In genomic region chr1:165192102-165192501, GRCm38 (mm10) we compare ENCODE assay signal across 16 mouse cellular contexts. TPM values are rescaled to one million over a fixed set of nuclear protein-coding genes. Genes with fewer than 3 reads are reported as not detected.
DNase-seq lines count a peak whose midpoint lies in the region; ATAC-seq and TF ChIP-seq lines count a peak whose summit lies in the region.
"Had no signal": no experiment of that assay in that cellular context is flagged by ENCODE, and none has a peak within 500 bp of the region (broad histone marks: within the 10 kb centered on the region; RNA-seq: fewer than 3 reads in every experiment).

No protein-coding gene starts in this region.

- H3K4me2 ChIP-seq in heart, embryonic 14.5 days (ENCODE audit: low read length): peak overlapping the region; percentile 77
- peak overlapping the region; percentile 70; the same call in 1 of the 2 replicates for H3K4me2 ChIP-seq in lung, postnatal 0 days (replicated peaks; ENCODE audit: low read depth, low read length)
- H3K4me2 ChIP-seq: neural tube, embryonic 12.5 days had no signal

- H3K4me3 ChIP-seq in heart, embryonic 14.5 days (ENCODE audit: control insufficient read depth in 1 of 2, insufficient read depth in 1 of 2, low read depth in 1 of 2, low read length in 2 of 2): peak overlapping the region in 1 of 2 experiments; percentile 13; a peak in 2 of 4 replicates
- H3K4me3 ChIP-seq in lung, postnatal 0 days (ENCODE audit: low read depth, low read length): no peak overlapping the region
- H3K4me3 ChIP-seq: embryonic facial prominence, embryonic 13.5 days; neural tube, embryonic 12.5 days had no signal

- H3K9ac ChIP-seq in heart, embryonic 14.5 days (ENCODE audit: low read length): no peak overlapping the region; the same call in 1 of the 2 replicates
- H3K9ac ChIP-seq in lung, postnatal 0 days (replicated peaks; ENCODE audit: low read depth): no peak overlapping the region
- H3K9ac ChIP-seq: embryonic facial prominence, embryonic 13.5 days; liver, embryonic 12.5 days; neural tube, embryonic 12.5 days had no signal

- no peak for TF ChIP-seq CTCF in lung, postnatal 0 days (IDR thresholded peaks at IDR 0.05)

- DNase-seq in heart, postnatal 36 days: no peak
- DNase-seq in lung, postnatal 0 days (ENCODE audit: low spot score): no peak
- no peak for DNase-seq in lung, postnatal 14 days
- peak; percentile 51 for DNase-seq in fibroblast of lung, adult 2 months (ENCODE audit: low read depth)
- DNase-seq in skeletal muscle tissue, adult 2 months (ENCODE audit: low read depth, low spot score): peak; percentile 36
- no peak for DNase-seq in cerebellum, postnatal 10 days
- DNase-seq: kidney, adult 11 months had no signal

- peaks cover 3% of the 10 kb centered on the region; the same call in 1 of the 2 replicates for H3K36me3 ChIP-seq in heart, embryonic 14.5 days (ENCODE audit: control insufficient read depth, insufficient read depth, low read length)
- peaks cover 4% of the 10 kb centered on the region; the same call in 1 of the 2 replicates for H3K36me3 ChIP-seq in lung, postnatal 0 days (ENCODE audit: insufficient read depth, low read length)
- H3K36me3 ChIP-seq: embryonic facial prominence, embryonic 13.5 days; neural tube, embryonic 12.5 days had no signal

- H3K27me3 ChIP-seq in heart, embryonic 14.5 days (ENCODE audit: control insufficient read depth, insufficient read depth, low read length): no peaks in the 10 kb centered on the region
- no peaks in the 10 kb centered on the region for H3K27me3 ChIP-seq in lung, postnatal 0 days (replicated peaks; ENCODE audit: insufficient read depth, low read length)
- H3K27me3 ChIP-seq: embryonic facial prominence, embryonic 13.5 days; liver, embryonic 12.5 days had no signal

- intact Hi-C loops in heart, postnatal 36 days (cut with DNase I): loop anchor here (5.0 kb wide), 1 partner anchor 1195 kb away; no protein-coding TSS in a partner anchor

- no peak for ATAC-seq in heart, embryonic 14.5 days (ENCODE audit: insufficient number of reproducible peaks, insufficient read depth, low FRiP score, low read depth)
- ATAC-seq in lung, postnatal 0 days: no peak
- ATAC-seq in erythroid progenitor cell, adult 5-6 weeks (replicated peaks; ENCODE audit: low FRiP score, poor library complexity, severe bottlenecking): no peak
- ATAC-seq: activated CD4-positive, CD25-positive, alpha-beta regulatory T cell, adult 4 months; liver, embryonic 12.5 days had no signal

- H3K9me3 ChIP-seq in heart, embryonic 14.5 days (ENCODE audit: control insufficient read depth, low read length): no peaks in the 10 kb centered on the region
- no peaks in the 10 kb centered on the region for H3K9me3 ChIP-seq in lung, postnatal 0 days (ENCODE audit: low read length)
- H3K9me3 ChIP-seq: embryonic facial prominence, embryonic 13.5 days; liver, embryonic 12.5 days; neural tube, embryonic 12.5 days had no signal

- peak overlapping the region; percentile 81 to 85 for H3K27ac ChIP-seq in heart, embryonic 14.5 days (replicated peaks in 1 of 2; ENCODE audit: control insufficient read depth in 1 of 2, insufficient read depth in 1 of 2, low read depth in 2 of 2, low read length in 2 of 2)
- H3K27ac ChIP-seq in lung, postnatal 0 days (ENCODE audit: low read length): peak overlapping the region; percentile 57
- H3K27ac ChIP-seq: embryonic facial prominence, embryonic 13.5 days; liver, embryonic 12.5 days; neural tube, embryonic 12.5 days had no signal

- 71% methylated on average over 4 of the region's 4 CpGs for WGBS in heart, embryonic 14.5 days
- 73% methylated on average over 4 of the region's 4 CpGs for WGBS in lung, postnatal 0 days

- TF ChIP-seq EP300 in lung, postnatal 0 days (IDR thresholded peaks at IDR 0.05): no peak

- peaks cover 10 to 45% of the 10 kb centered on the region in 2 experiments for H3K4me1 ChIP-seq in heart, embryonic 14.5 days (ENCODE audit: control insufficient read depth in 2 of 2, insufficient read depth in 2 of 2, low read length in 2 of 2)
- H3K4me1 ChIP-seq in lung, postnatal 0 days (ENCODE audit: insufficient read depth, low read depth, low read length): peaks cover 8% of the 10 kb centered on the region; the same call in 1 of the 2 replicates

RNA-seq across cellular contexts. Expression of gene Sft2d2, which starts 2.1 kb away (rescaled TPM):
- 27.1 and 27.8 TPM in 2 replicates for polyA plus RNA-seq in heart, embryonic 14.5 days (2014; fragmentation: Nextera tagmentation; extraction: Ambion mirVana)
- total RNA-seq in heart, postnatal 36 days (2021): 10 to 100 TPM; 14.8 to 17.2 TPM
- polyA plus RNA-seq in lung, postnatal 0 days (2015; fragmentation: Nextera tagmentation; extraction: Ambion mirVana): 19.3 and 20.3 TPM in 2 replicates
- 5.4 and 7.9 TPM in 2 replicates for total RNA-seq in erythroid progenitor cell, adult 5-6 weeks (2015; ENCODE audit: low replicate concordance)
- total RNA-seq in erythroid progenitor cell, adult 5-6 weeks (2017; ENCODE audit: low replicate concordance): 6.2 and 8.2 TPM in 2 replicates

RNA-seq across cellular contexts. Expression of gene Tbx19, which starts 31.5 kb away (rescaled TPM):
- polyA plus RNA-seq in heart, embryonic 14.5 days (2014; fragmentation: Nextera tagmentation; extraction: Ambion mirVana): not detected in 2 replicates
- total RNA-seq in heart, postnatal 36 days (2021): not detected
- not detected in 2 replicates for polyA plus RNA-seq in lung, postnatal 0 days (2015; fragmentation: Nextera tagmentation; extraction: Ambion mirVana)
- total RNA-seq in erythroid progenitor cell, adult 5-6 weeks (2015; ENCODE audit: low replicate concordance): not detected in 2 replicates
- total RNA-seq in erythroid progenitor cell, adult 5-6 weeks (2017; ENCODE audit: low replicate concordance): not detected in 2 replicates
- total RNA-seq: layer of hippocampus, postnatal 25 days; megakaryocyte-erythroid progenitor cell, adult 5-6 weeks had no signal
- polyA plus RNA-seq: activated CD4-positive, CD25-positive, alpha-beta regulatory T cell, adult 4 months; embryonic facial prominence, embryonic 13.5 days; liver, embryonic 12.5 days; neural tube, embryonic 12.5 days; stomach, embryonic 14.5 days had no signal

RNA-seq across cellular contexts. Expression of gene Tiprl, which starts 44.7 kb away (rescaled TPM):
- 85.2 and 89.7 TPM in 2 replicates for polyA plus RNA-seq in heart, embryonic 14.5 days (2014; fragmentation: Nextera tagmentation; extraction: Ambion mirVana)
- total RNA-seq in heart, postnatal 36 days (2021): 10 to 100 TPM; 34.0 to 38.0 TPM
- 70.3 and 73.6 TPM in 2 replicates for polyA plus RNA-seq in lung, postnatal 0 days (2015; fragmentation: Nextera tagmentation; extraction: Ambion mirVana)
- 23.8 and 31.9 TPM in 2 replicates for total RNA-seq in erythroid progenitor cell, adult 5-6 weeks (2015; ENCODE audit: low replicate concordance)
- 27.5 and 53.9 TPM in 2 replicates for total RNA-seq in erythroid progenitor cell, adult 5-6 weeks (2017; ENCODE audit: low replicate concordance)

Comparison
In these comparisons a context has a peak if more than half of its experiments do, and no peak if none do; other contexts are left out.
1. DNase-seq: peak in fibroblast of lung, adult 2 months (single experiment) and skeletal muscle tissue, adult 2 months (single experiment); none in heart, postnatal 36 days (0 of 2), lung, postnatal 0 days (single experiment), lung, postnatal 14 days (single experiment) and cerebellum, postnatal 10 days (0 of 2).